Mouse (Mus musculus): Measurements from ENCODE around the gene Zfp975. TPM values are rescaled to one million over a fixed set of nuclear protein-coding genes. Genes with fewer than 3 reads are reported as not detected.

Zfp975 gene
- total RNA-seq (2023), result 1 to 10 TPM; 1.1 to 1.6 TPM

DNA sequence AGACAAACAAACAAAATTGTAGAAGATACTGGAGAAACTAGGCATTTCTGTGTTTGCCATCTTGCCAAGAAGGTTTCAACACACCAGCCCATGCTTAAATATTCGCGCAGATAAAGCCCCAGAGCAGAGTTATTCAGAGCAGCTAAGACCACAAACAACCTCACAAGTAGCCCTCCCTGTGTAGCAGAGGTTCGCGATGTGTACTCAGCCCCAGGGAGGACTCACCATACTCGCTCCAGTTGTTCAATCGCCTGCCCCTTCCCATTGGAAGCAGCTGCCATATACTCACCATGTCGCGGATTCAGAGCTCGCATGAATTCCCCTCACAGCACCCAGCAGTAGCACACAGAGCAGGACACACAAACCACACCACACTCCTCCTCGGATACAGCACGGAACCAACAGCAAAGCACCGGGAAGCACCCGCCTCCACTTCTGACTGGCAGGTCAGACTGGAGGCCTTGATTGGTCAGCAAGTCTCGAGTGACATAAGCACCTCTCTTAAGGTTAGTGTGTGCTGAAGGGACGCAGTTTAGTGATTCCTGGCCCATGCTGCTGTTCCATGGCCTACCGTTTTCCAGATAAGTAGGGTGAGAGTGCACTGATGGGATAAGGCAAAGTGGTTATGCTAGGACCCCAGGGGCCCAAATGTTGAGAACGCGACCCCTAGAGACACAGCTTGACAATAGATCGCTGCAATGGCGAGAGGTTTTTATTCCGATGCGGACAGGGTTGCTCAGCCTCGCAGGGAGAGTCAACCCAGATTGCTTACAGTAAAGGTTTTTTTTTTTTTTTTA lies at the start of gene Zfp975:
TSS of gene Zfp975 (minus strand) at position 381 of the 797 bp plus-strand sequence.

DNA sequence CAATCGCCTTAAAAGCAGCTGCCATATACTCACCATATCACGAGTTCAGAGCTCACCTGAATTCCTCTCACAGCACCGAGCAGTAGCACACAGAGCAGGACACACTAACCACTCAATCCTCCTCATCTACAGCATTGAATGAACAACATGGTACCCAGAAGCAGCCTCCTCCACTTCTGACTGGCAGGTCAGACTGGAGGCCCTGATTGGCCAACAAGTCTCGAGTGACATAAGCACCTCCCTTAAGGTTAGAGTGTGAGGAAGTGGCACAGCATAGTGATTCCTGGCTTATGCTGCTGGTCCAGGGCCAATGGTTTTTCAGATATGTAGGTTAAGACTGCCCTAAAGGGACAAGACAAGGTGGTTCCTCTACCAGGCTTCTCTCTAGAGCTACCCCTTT lies 34.4 kb upstream of the Zfp975 start, which contains the start of gene Gm17067:
TSS of gene Gm17067 (minus strand) at position 101 of the 400 bp plus-strand sequence.

DNA sequence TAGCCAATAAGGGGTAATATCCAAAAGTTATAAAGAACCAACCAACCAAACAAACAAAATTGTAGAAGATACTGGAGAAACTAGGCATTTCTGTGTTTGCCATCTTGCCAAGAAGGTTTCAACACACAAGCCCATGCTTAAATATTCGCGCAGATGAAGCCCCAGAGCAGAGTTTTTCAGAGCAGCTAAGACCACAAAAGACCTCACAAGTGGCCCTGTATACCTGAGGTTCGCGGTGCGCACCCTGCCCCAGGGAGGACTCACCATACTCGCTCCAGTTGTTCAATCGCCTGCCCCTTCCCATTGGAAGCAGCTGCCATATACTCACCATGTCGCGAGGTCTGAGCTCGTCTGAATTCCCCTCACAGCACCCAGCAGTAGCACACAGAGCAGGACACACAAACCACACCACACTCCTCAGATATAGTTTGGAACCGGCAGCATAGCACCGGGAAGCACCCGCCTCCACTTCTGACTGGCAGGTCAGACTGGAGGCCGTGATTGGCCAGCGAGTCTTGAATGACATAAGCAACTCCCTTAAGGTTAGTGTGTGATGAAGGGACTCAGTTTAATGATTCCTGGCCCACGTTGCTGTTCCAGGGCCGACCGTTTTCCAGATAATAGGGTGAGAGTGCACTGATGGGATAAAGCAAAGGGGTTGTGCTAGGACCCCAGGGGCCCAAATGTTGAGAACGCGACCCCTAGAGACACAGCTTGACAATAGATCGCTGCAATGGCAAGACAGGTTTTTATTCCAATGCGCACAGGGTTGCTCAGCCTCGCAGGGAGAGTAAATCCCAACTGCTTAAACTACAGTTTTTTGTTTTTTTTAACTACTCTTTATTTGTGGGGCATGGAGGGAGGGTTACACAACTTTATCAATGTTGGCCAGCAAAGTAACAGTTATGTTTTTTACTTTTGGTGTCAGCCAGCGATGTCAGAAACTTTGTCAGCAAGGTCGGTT lies 50.1 kb downstream of the Zfp975 start, which contains the start of gene Zfp976:
TSS of gene Zfp976 (minus strand) at position 437 of the 964 bp plus-strand sequence.

Other genes with a start within 250 kb of the Zfp975 start
- gene 4933421I07Rik, start 244.6 kb downstream of the Zfp975 start, total RNA-seq (2023), result not detected
- 10 to 100 TPM; 23.0 to 26.9 TPM for gene Zfp141, start 187.0 kb downstream of the Zfp975 start, total RNA-seq (2023)
- not detected for gene Gm21028, start 114.2 kb downstream of the Zfp975 start, total RNA-seq (2023)
- gene Zfp977, start 100.2 kb downstream of the Zfp975 start, total RNA-seq (2023), result not detected
- gene Zfp976, start 50.2 kb downstream of the Zfp975 start, total RNA-seq (2023), result under 1 TPM; 0.73 to 0.79 TPM
- not detected for gene Gm17067, start 34.3 kb upstream of the Zfp975 start, total RNA-seq (2023)
- gene Vmn2r62, start 100.8 kb upstream of the Zfp975 start, total RNA-seq (2023), result not detected
- gene Gm2381, start 174.5 kb upstream of the Zfp975 start, total RNA-seq (2023), result not detected
- not detected for gene Vmn2r63, start 241.1 kb upstream of the Zfp975 start, total RNA-seq (2023)